In genomic region chr17:24127592-24127991, GRCm38 (mm10) we compare ENCODE assay signal across 25 mouse cellular contexts. TPM values are rescaled to one million over a fixed set of nuclear protein-coding genes. Genes with fewer than 3 reads are reported as not detected.
A peak's percentile ranks its signal among the peaks of the same experiment; 100 is the strongest.
DNase-seq lines count a peak whose midpoint lies in the region; ATAC-seq lines count a peak whose summit lies in the region.
"Had no signal": no experiment of that assay in that cellular context is flagged by ENCODE, and none has a peak within 500 bp of the region (broad histone marks: within the 10 kb centered on the region; RNA-seq: fewer than 3 reads in every experiment).

No protein-coding gene starts in this region.

- no peak overlapping the region for H3K27ac ChIP-seq in neural tube, embryonic 15.5 days (replicated peaks)
- H3K27ac ChIP-seq: embryonic facial prominence, embryonic 13.5 days; embryonic facial prominence, embryonic 15.5 days; forebrain, embryonic 10.5 days; forebrain, embryonic 12.5 days had no signal

- no peaks in the 10 kb centered on the region for H3K9me3 ChIP-seq in neural tube, embryonic 15.5 days (replicated peaks)
- H3K9me3 ChIP-seq: embryonic facial prominence, embryonic 13.5 days; embryonic facial prominence, embryonic 15.5 days; forebrain, embryonic 10.5 days; forebrain, embryonic 12.5 days had no signal

- WGBS in neural tube, embryonic 15.5 days = 93% methylated on average over 1 of the region's 1 CpGs

- peak; percentile 85 for ATAC-seq in CD4-positive, CD25-positive, alpha-beta regulatory T cell, adult 4 months
- peak; percentile 77 for ATAC-seq in activated CD4-positive, CD25-positive, alpha-beta regulatory T cell, adult 4 months
- ATAC-seq in inflammation-experienced regulatory T-cells, adult 6 months = peak; percentile 80
- ATAC-seq in neural tube, embryonic 15.5 days (ENCODE audit: low FRiP score) = no peak
- ATAC-seq: forebrain, embryonic 14.5 days; forebrain, embryonic 16.5 days had no signal

- no peak overlapping the region for H3K9ac ChIP-seq in neural tube, embryonic 15.5 days (replicated peaks)
- H3K9ac ChIP-seq: embryonic facial prominence, embryonic 13.5 days; embryonic facial prominence, embryonic 15.5 days; forebrain, embryonic 12.5 days had no signal

- H3K4me3 ChIP-seq in neural tube, embryonic 15.5 days (replicated peaks) = no peak overlapping the region
- H3K4me3 ChIP-seq: embryonic facial prominence, embryonic 13.5 days; embryonic facial prominence, embryonic 15.5 days; erythroblast, embryonic 14.5 days; forebrain, embryonic 10.5 days; forebrain, embryonic 12.5 days had no signal

- no peaks in the 10 kb centered on the region for H3K4me1 ChIP-seq in neural tube, embryonic 15.5 days
- H3K4me1 ChIP-seq: forebrain, embryonic 10.5 days; forebrain, embryonic 12.5 days had no signal

- no peaks in the 10 kb centered on the region for H3K27me3 ChIP-seq in neural tube, embryonic 15.5 days (replicated peaks)
- H3K27me3 ChIP-seq: embryonic facial prominence, embryonic 13.5 days; embryonic facial prominence, embryonic 15.5 days; forebrain, embryonic 12.5 days had no signal

- H3K4me2 ChIP-seq in neural tube, embryonic 15.5 days = no peak overlapping the region
- H3K4me2 ChIP-seq: embryonic facial prominence, embryonic 13.5 days; embryonic facial prominence, embryonic 15.5 days; forebrain, embryonic 12.5 days had no signal

- DNase-seq in CD4-positive helper T cell, adult 2 months (ENCODE audit: low read depth, low spot score) = peak; percentile 44
- DNase-seq in cerebellum, postnatal 10 days = no peak
- no peak for DNase-seq in spleen, postnatal 14 days (ENCODE audit: low spot score in 2 of 2)
- no peak for DNase-seq in adrenal gland, adult 8-10 months
- DNase-seq: adrenal gland, adult 2 months; adrenal gland, postnatal 14 days; adrenal gland, postnatal 36 days; B cell, adult 2 months; cerebellum, adult 11-12 months; cerebellum, adult 2 months; cerebellum, adult 9-10 months; cerebellum, postnatal 14 days; cerebellum, postnatal 36 days; embryo, embryonic 11 days had no signal

- no peaks in the 10 kb centered on the region for H3K36me3 ChIP-seq in neural tube, embryonic 15.5 days
- H3K36me3 ChIP-seq: embryonic facial prominence, embryonic 13.5 days; embryonic facial prominence, embryonic 15.5 days; forebrain, embryonic 12.5 days had no signal

RNA-seq across cellular contexts. Expression of gene Pdpk1, which starts 23.1 kb away (rescaled TPM):
- polyA plus RNA-seq in CD4-positive, CD25-positive, alpha-beta regulatory T cell, adult 4 months (2017; shearing (Covaris generic)) = 10 to 100 TPM; 30.4 to 37.6 TPM
- 10 to 100 TPM; 43.3 to 47.7 TPM for polyA plus RNA-seq in activated CD4-positive, CD25-positive, alpha-beta regulatory T cell, adult 4 months (2017; shearing (Covaris generic))
- polyA plus RNA-seq in inflammation-experienced regulatory T-cells, adult 6 months (2017; shearing (Covaris generic)) = 10 to 100 TPM; 34.1 to 47.4 (median 39.7) TPM
- polyA plus RNA-seq in neural tube, embryonic 15.5 days (2015; fragmentation: Nextera tagmentation; extraction: Ambion mirVana) = 63.9 and 68.9 TPM in 2 replicates
- total RNA-seq in adrenal gland, adult 8-10 months (2022) = 10 to 100 TPM; 46.0 to 63.6 (median 61.9) TPM

RNA-seq across cellular contexts. Expression of gene Amdhd2, which starts 36.0 kb away (rescaled TPM):
- 10 to 100 TPM; 20.2 to 37.8 TPM for polyA plus RNA-seq in CD4-positive, CD25-positive, alpha-beta regulatory T cell, adult 4 months (2017; shearing (Covaris generic))
- polyA plus RNA-seq in activated CD4-positive, CD25-positive, alpha-beta regulatory T cell, adult 4 months (2017; shearing (Covaris generic)) = 10 to 100 TPM; 23.1 to 34.5 TPM
- polyA plus RNA-seq in inflammation-experienced regulatory T-cells, adult 6 months (2017; shearing (Covaris generic)) = 10 to 100 TPM; 21.6 to 30.0 (median 29.7) TPM
- 35.7 and 37.8 TPM in 2 replicates for polyA plus RNA-seq in neural tube, embryonic 15.5 days (2015; fragmentation: Nextera tagmentation; extraction: Ambion mirVana)
- 10 to 100 TPM; 39.3 to 64.9 (median 50.3) TPM for total RNA-seq in adrenal gland, adult 8-10 months (2022)

RNA-seq across cellular contexts. Expression of gene Atp6v0c, which starts 41.9 kb away (rescaled TPM):
- polyA plus RNA-seq in CD4-positive, CD25-positive, alpha-beta regulatory T cell, adult 4 months (2017; shearing (Covaris generic)) = 100 to 1,000 TPM; 213 to 271 TPM
- polyA plus RNA-seq in activated CD4-positive, CD25-positive, alpha-beta regulatory T cell, adult 4 months (2017; shearing (Covaris generic)) = 100 to 1,000 TPM; 152 to 192 TPM
- polyA plus RNA-seq in inflammation-experienced regulatory T-cells, adult 6 months (2017; shearing (Covaris generic)) = 100 to 1,000 TPM; 164 to 208 (median 177) TPM
- polyA plus RNA-seq in neural tube, embryonic 15.5 days (2015; fragmentation: Nextera tagmentation; extraction: Ambion mirVana) = 1,457 and 1,659 TPM in 2 replicates
- total RNA-seq in adrenal gland, adult 8-10 months (2022) = 100 to 1,000 TPM; 416 to 520 (median 442) TPM

RNA-seq across cellular contexts. Expression of gene Kctd5, which starts 54.3 kb away (rescaled TPM):
- polyA plus RNA-seq in CD4-positive, CD25-positive, alpha-beta regulatory T cell, adult 4 months (2017; shearing (Covaris generic)) = 1 to 10 TPM; 2.3 to 5.2 TPM
- 1 to 10 TPM; 5.5 to 6.4 TPM for polyA plus RNA-seq in activated CD4-positive, CD25-positive, alpha-beta regulatory T cell, adult 4 months (2017; shearing (Covaris generic))
- 1 to 10 TPM; 4.3 to 6.5 (median 6.3) TPM for polyA plus RNA-seq in inflammation-experienced regulatory T-cells, adult 6 months (2017; shearing (Covaris generic))
- 75.9 and 77.4 TPM in 2 replicates for polyA plus RNA-seq in neural tube, embryonic 15.5 days (2015; fragmentation: Nextera tagmentation; extraction: Ambion mirVana)
- 10 to 100 TPM; 13.7 to 17.7 (median 15.1) TPM for total RNA-seq in adrenal gland, adult 8-10 months (2022)
